Mouse (Mus musculus) cerebellum, postnatal 25 days (tissue): ENCODE results near the gene B3galt1.
A peak's percentile ranks its signal among the peaks of the same experiment; 100 is the strongest.

ENCODE experiments used
- DNase-seq, 2 experiments: peaks; one replicate each; pipeline ENCODE4 v3.0.0; 2021; ENCODE audit warnings: mixed read lengths in 2 of 2

B3galt1 gene

GRCm38 (mm10) chr2:67948408-67948807 is 382.7 kb downstream of the B3galt1 start:
- no peak for DNase-seq

- no peak for DNase-seq
Measured at GRCm38 (mm10) chr2:67956182-67956581, 390.5 kb downstream of the B3galt1 start.

GRCm38 (mm10) chr2:67957561-67957960 is 391.9 kb downstream of the B3galt1 start:
- DNase-seq: no peak

- no peak for DNase-seq
Measured at GRCm38 (mm10) chr2:67960711-67961110, 395.0 kb downstream of the B3galt1 start.

GRCm38 (mm10) chr2:67968812-67969211 is 403.1 kb downstream of the B3galt1 start:
- no peak for DNase-seq

GRCm38 (mm10) chr2:67971091-67971490 is 405.4 kb downstream of the B3galt1 start:
- DNase-seq: peak; percentile 59 to 74

GRCm38 (mm10) chr2:67971576-67971975 is 405.9 kb downstream of the B3galt1 start:
- peak in 1 of 2 experiments; percentile 6 for DNase-seq

GRCm38 (mm10) chr2:67975764-67976163 is 410.1 kb downstream of the B3galt1 start:
- no peak for DNase-seq

- no peak for DNase-seq
Measured at GRCm38 (mm10) chr2:67976488-67976887, 410.8 kb downstream of the B3galt1 start.

- no peak for DNase-seq
Measured at GRCm38 (mm10) chr2:67977620-67978262, 412.1 kb downstream of the B3galt1 start.

GRCm38 (mm10) chr2:67983563-67983962 is 417.9 kb downstream of the B3galt1 start:
- no peak for DNase-seq

GRCm38 (mm10) chr2:67985133-67985532 is 419.5 kb downstream of the B3galt1 start:
- no peak for DNase-seq

GRCm38 (mm10) chr2:67993421-67993820 is 427.8 kb downstream of the B3galt1 start:
- no peak for DNase-seq

- peak; percentile 17 to 52 for DNase-seq
Measured at GRCm38 (mm10) chr2:68003091-68003490, 437.4 kb downstream of the B3galt1 start.

- DNase-seq: no peak
Measured at GRCm38 (mm10) chr2:68005210-68005609, 439.5 kb downstream of the B3galt1 start.

- DNase-seq: no peak
Measured at GRCm38 (mm10) chr2:68005711-68006110, 440.0 kb downstream of the B3galt1 start.

- no peak for DNase-seq
Measured at GRCm38 (mm10) chr2:68011336-68011735, 445.7 kb downstream of the B3galt1 start.

- DNase-seq: peak; percentile 52 to 61
Measured at GRCm38 (mm10) chr2:68020251-68020680, 454.6 kb downstream of the B3galt1 start.

- no peak for DNase-seq
Measured at GRCm38 (mm10) chr2:68021541-68022152, 456.0 kb downstream of the B3galt1 start.

GRCm38 (mm10) chr2:68028811-68029210 is 463.1 kb downstream of the B3galt1 start:
- DNase-seq: no peak

- DNase-seq: no peak
Measured at GRCm38 (mm10) chr2:68034711-68035110, 469.0 kb downstream of the B3galt1 start.

GRCm38 (mm10) chr2:68040752-68041151 is 475.1 kb downstream of the B3galt1 start:
- no peak for DNase-seq

GRCm38 (mm10) chr2:68052481-68052880 is 486.8 kb downstream of the B3galt1 start:
- DNase-seq: no peak

- DNase-seq: no peak
Measured at GRCm38 (mm10) chr2:68053243-68053642, 487.6 kb downstream of the B3galt1 start.

GRCm38 (mm10) chr2:68061341-68061740 is 495.7 kb downstream of the B3galt1 start:
- DNase-seq: no peak
